Mouse (Mus musculus) forebrain, embryonic 14.5 days (tissue): Measurements from ENCODE around the gene Ankrd12. TPM values are rescaled to one million over a fixed set of nuclear protein-coding genes. Genes with fewer than 3 reads are reported as not detected.
A peak's percentile ranks its signal among the peaks of the same experiment; 100 is the strongest.

Experiments
- ATAC-seq: fragments of 200-750 bp; cut with Nextera tagmentation; 2 replicates; pipeline ENCODE4 v1.8.0; 2017; ENCODE audit warnings: mild to moderate bottlenecking, moderate library complexity
- DNase-seq: peaks from one replicate; pipeline ENCODE4 v3.0.0-alpha.2; 2015; ENCODE audit warnings: low spot score
- H3K27ac ChIP-seq: fragments of 300-500 bp; sonication (generic); 2 replicates; pipeline ENCODE4 v1.5.1; 2014; ENCODE audit warnings: low read depth, mild to moderate bottlenecking, control low read depth, low read length, moderate library complexity
- H3K27me3 ChIP-seq: fragments of 300-500 bp; sonication (generic); replicated peaks from 2 replicates; pipeline ENCODE4 v1.6.1; 2014; ENCODE audit warnings: low read length, control low read depth, mixed read lengths; ENCODE audit not compliant: control insufficient read depth, insufficient read depth
- H3K36me3 ChIP-seq: fragments of 300-500 bp; sonication (generic); 2 replicates; pipeline ENCODE4 v1.6.1; 2014; ENCODE audit warnings: low read length, control low read depth; ENCODE audit not compliant: control insufficient read depth, insufficient read depth
- H3K4me1 ChIP-seq: fragments of 300-500 bp; sonication (generic); 2 replicates; pipeline ENCODE4 v1.6.1; 2014; ENCODE audit warnings: antibody characterized with exemption, low read length, control low read depth; ENCODE audit not compliant: control insufficient read depth, insufficient read depth
- H3K4me2 ChIP-seq: fragments of 300-500 bp; sonication (generic); 2 replicates; pipeline ENCODE4 v1.6.1; 2014; ENCODE audit warnings: mild to moderate bottlenecking, control low read depth, low read length
- H3K4me3 ChIP-seq: fragments of 300-500 bp; sonication (generic); 2 replicates; pipeline ENCODE4 v1.5.1; 2014; ENCODE audit warnings: low read depth, low read length, control low read depth
- H3K9ac ChIP-seq: fragments of 300-500 bp; sonication (generic); 2 replicates; pipeline ENCODE4 v1.6.1; 2014; ENCODE audit warnings: mild to moderate bottlenecking, low read length, control low read depth, moderate library complexity
- H3K9me3 ChIP-seq: fragments of 300-500 bp; sonication (generic); replicated peaks from 2 replicates; pipeline ENCODE4 v1.6.1; 2016; ENCODE audit warnings: low read length, control low read depth, mixed read lengths; ENCODE audit not compliant: control insufficient read depth
- WGBS: fragments of 180-500 bp; shearing (Covaris S2); extraction: QIAGEN DNeasy Blood & Tissue Kit; methylation state at CpG from one replicate; pipeline ENCODE4 v1.1.7; 2014; 5-methylcytosine and 5-hydroxymethylcytosine counted together
- polyA plus RNA-seq: library from polyadenylated mRNA; unstranded; fragments of >200 nt; fragmentation: Nextera tagmentation; extraction: Ambion mirVana; gene quantifications from 2 replicates; pipeline ENCODE4 v1.2.1, GENCODE M21; 2014

The Ankrd12 gene
- polyA plus RNA-seq, 1 experiment from 2014 or later = 83.0 TPM

GRCm38 (mm10) chr17:66110746-66111145 lies 33.9 kb upstream of the Ankrd12 start:
- Histone ChIP-seq H3K27ac (no peak overlapping the region), H3K9ac (peak overlapping the region; percentile 81), H3K36me3 (peaks cover 19% of the 10 kb centered on the region), H3K9me3 (no peaks in the 10 kb centered on the region), H3K4me2 (peak overlapping the region; percentile 67), H3K4me3 (peak overlapping the region; percentile 78), H3K27me3 (no peaks in the 10 kb centered on the region), H3K4me1 (peaks cover 7% of the 10 kb centered on the region; the same call in 1 of the 2 replicates)
- no peak for DNase-seq
- peak; percentile 6; the same call in 1 of the 2 replicates for ATAC-seq
- 49% methylated on average over 6 of the region's 6 CpGs for WGBS

- Histone ChIP-seq H3K4me2 (no peak overlapping the region), H3K36me3 (no peaks in the 10 kb centered on the region), H3K27me3 (no peaks in the 10 kb centered on the region), H3K27ac (no peak overlapping the region), H3K9ac (no peak overlapping the region), H3K9me3 (no peaks in the 10 kb centered on the region), H3K4me1 (peaks cover 7% of the 10 kb centered on the region; the same call in 1 of the 2 replicates), H3K4me3 (no peak overlapping the region)
- 79% methylated on average over 4 of the region's 4 CpGs for WGBS
- ATAC-seq (no peak), DNase-seq (no peak)
These were observed 31.3 kb upstream of the Ankrd12 start for GRCm38 (mm10) chr17:66108198-66108597.

GRCm38 (mm10) chr17:66107466-66107865 lies 30.6 kb upstream of the Ankrd12 start:
- 67% methylated on average over 8 of the region's 8 CpGs for WGBS
- Histone ChIP-seq H3K4me2 (no peak overlapping the region), H3K9me3 (no peaks in the 10 kb centered on the region), H3K4me3 (no peak overlapping the region), H3K27ac (no peak overlapping the region), H3K27me3 (no peaks in the 10 kb centered on the region), H3K9ac (no peak overlapping the region), H3K36me3 (no peaks in the 10 kb centered on the region), H3K4me1 (peaks cover 6% of the 10 kb centered on the region; the same call in 1 of the 2 replicates)
- DNase-seq (no peak), ATAC-seq (no peak)

DNA sequence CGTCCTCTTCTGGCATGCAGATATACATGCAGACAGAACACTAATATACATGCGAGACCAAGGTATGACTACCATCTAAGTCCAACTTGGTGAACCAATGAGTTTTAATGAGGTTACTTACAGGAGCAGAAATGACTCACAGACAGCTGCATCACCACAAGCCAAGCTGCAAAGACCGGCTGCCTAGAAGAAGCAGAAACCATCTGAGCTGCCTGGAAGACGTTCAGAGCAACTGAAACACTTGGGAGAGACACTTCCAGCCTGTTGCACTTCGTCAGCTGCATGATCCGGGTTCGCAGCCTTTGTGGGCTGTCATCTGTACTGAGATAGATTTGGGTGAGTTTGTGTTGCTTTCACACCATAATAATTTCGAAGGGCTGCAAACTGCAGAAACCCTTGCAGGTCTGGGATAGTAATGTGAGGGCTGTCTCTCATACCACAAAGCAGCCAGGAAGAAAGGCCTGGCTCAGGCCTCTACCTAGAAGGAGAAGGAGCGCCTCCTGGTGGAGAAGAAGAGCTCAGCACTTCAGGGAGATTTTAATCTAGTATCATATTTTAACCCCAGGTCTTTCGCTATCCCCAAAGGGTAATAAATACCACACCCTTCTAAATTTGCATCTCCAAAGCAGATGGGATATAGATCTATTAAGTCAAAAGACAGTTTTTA lies 29.8 kb upstream of the Ankrd12 start:
- DNase-seq (peak; percentile 83), ATAC-seq (no peak)
- Histone ChIP-seq H3K36me3 (no peaks in the 10 kb centered on the region), H3K27me3 (no peaks in the 10 kb centered on the region), H3K9me3 (no peaks in the 10 kb centered on the region), H3K4me2 (no peak overlapping the region), H3K4me3 (no peak overlapping the region), H3K27ac (no peak overlapping the region), H3K4me1 (no peaks in the 10 kb centered on the region), H3K9ac (no peak overlapping the region)
- 56% methylated on average over 10 of the region's 10 CpGs for WGBS

- no peaks in the 10 kb centered on the region for H3K27me3 ChIP-seq
- DNase-seq (no peak), ATAC-seq (no peak)
- peaks cover 8% of the 10 kb centered on the region for H3K4me1 ChIP-seq
- 87% methylated on average over 7 of the region's 7 CpGs for WGBS
- H3K9me3 ChIP-seq = no peaks in the 10 kb centered on the region
- H3K4me2 ChIP-seq = no peak overlapping the region
- H3K36me3 ChIP-seq = no peaks in the 10 kb centered on the region
- H3K27ac ChIP-seq = no peak overlapping the region
- H3K4me3 ChIP-seq = no peak overlapping the region
- no peak overlapping the region for H3K9ac ChIP-seq
These were observed 27.2 kb upstream of the Ankrd12 start for GRCm38 (mm10) chr17:66104076-66104475.

GRCm38 (mm10) chr17:66101380-66102330 lies 24.8 kb upstream of the Ankrd12 start, which contains the start of gene Ndufv2:
Gene Ndufv2, minus strand, starts transcription at chr17:66101559.
- Histone ChIP-seq H3K9me3 (no peaks in the 10 kb centered on the region), H3K4me3 (peak within 1 kb of the TSS; percentile 95), H3K27me3 (no peaks in the 10 kb centered on the region), H3K9ac (peak within 1 kb of the TSS; percentile 96), H3K36me3 (no peaks in the 10 kb centered on the region), H3K4me1 (peaks cover 8% of the 10 kb centered on the region), H3K27ac (peak within 1 kb of the TSS; percentile 94), H3K4me2 (peak within 1 kb of the TSS; percentile 98)
- ATAC-seq (peak; percentile 100), DNase-seq (peak; percentile 99)
- 1% methylated on average over 55 of the region's 67 CpGs for WGBS

- ATAC-seq = no peak
- Histone ChIP-seq H3K27me3 (no peaks in the 10 kb centered on the region), H3K4me2 (peak overlapping the region; percentile 98), H3K36me3 (no peaks in the 10 kb centered on the region), H3K9ac (peak overlapping the region; percentile 96), H3K4me1 (peaks cover 8% of the 10 kb centered on the region), H3K27ac (peak overlapping the region; percentile 94), H3K9me3 (no peaks in the 10 kb centered on the region), H3K4me3 (peak overlapping the region; percentile 95)
- under 1% methylated on average over 41 of the region's 41 CpGs for WGBS
- peak; percentile 45 for DNase-seq
These were observed 23.9 kb upstream of the Ankrd12 start for GRCm38 (mm10) chr17:66100566-66101379.

GRCm38 (mm10) chr17:66092664-66093063 lies 15.8 kb upstream of the Ankrd12 start:
- WGBS = 86% methylated on average over 3 of the region's 3 CpGs
- peaks cover 15% of the 10 kb centered on the region; the same call in 1 of the 2 replicates for H3K36me3 ChIP-seq
- no peak overlapping the region for H3K4me2 ChIP-seq
- no peak overlapping the region for H3K27ac ChIP-seq
- no peaks in the 10 kb centered on the region for H3K27me3 ChIP-seq
- DNase-seq = no peak
- H3K4me1 ChIP-seq = no peaks in the 10 kb centered on the region
- H3K9me3 ChIP-seq = no peaks in the 10 kb centered on the region
- no peak overlapping the region for H3K9ac ChIP-seq
- no peak overlapping the region for H3K4me3 ChIP-seq
- no peak for ATAC-seq
